ENCODE assay signal across 8 mouse cellular contexts in genomic region chr9:120126868-120127267, GRCm38 (mm10). TPM values are rescaled to one million over a fixed set of nuclear protein-coding genes. Genes with fewer than 3 reads are reported as not detected.
A peak's percentile ranks its signal among the peaks of the same experiment; 100 is the strongest.
DNase-seq lines count a peak whose midpoint lies in the region; ATAC-seq and TF ChIP-seq lines count a peak whose summit lies in the region.

No protein-coding gene starts in this region.

- peak; percentile 18; the same call in 1 of the 2 replicates for ATAC-seq in liver, embryonic 14.5 days (ENCODE audit: insufficient read depth)

- no peak for TF ChIP-seq CTCF in testis, adult 2 months (IDR thresholded peaks at IDR 0.05; ENCODE audit: control insufficient read depth, insufficient read depth, insufficient replicate concordance, low read depth, low read length)
- TF ChIP-seq CTCF in liver, embryonic 14.5 days (IDR thresholded peaks at IDR 0.05; ENCODE audit: low read depth) = no peak
- no peak for TF ChIP-seq CTCF in thymus, adult 2 months (IDR thresholded peaks at IDR 0.05; ENCODE audit: borderline replicate concordance, control insufficient read depth, extremely low read depth, insufficient read depth, low read length, poor library complexity)

- H3K27ac ChIP-seq in testis, adult 2 months (ENCODE audit: control insufficient read depth, insufficient read depth, low read depth, low read length) = peak overlapping the region; percentile 89
- H3K27ac ChIP-seq in liver, embryonic 14.5 days = peak overlapping the region; percentile 78
- H3K27ac ChIP-seq in thymus, adult 2 months (ENCODE audit: control insufficient read depth, insufficient read depth, low read length) = no peak overlapping the region

- peak; percentile 54 for DNase-seq in cerebellum, adult 9-10 months
- no peak for DNase-seq in cerebellum, postnatal 36 days
- DNase-seq in testis, postnatal 14 days (ENCODE audit: low spot score) = no peak
- no peak for DNase-seq in liver, embryonic 14.5 days (ENCODE audit: low read depth in 3 of 3, low spot score in 3 of 3)
- no peak for DNase-seq in ovary, postnatal 36 days (ENCODE audit: low spot score)
- no peak for DNase-seq in thymus, adult 2 months
- DNase-seq in thymus, postnatal 4 days = no peak

- TF ChIP-seq EP300 in liver, embryonic 14.5 days (IDR thresholded peaks at IDR 0.05; ENCODE audit: low read depth) = no peak

- peak overlapping the region; percentile 90 for H3K4me3 ChIP-seq in testis, adult 2 months (ENCODE audit: control insufficient read depth, low read depth, low read length)
- H3K4me3 ChIP-seq in liver, embryonic 14.5 days (ENCODE audit: insufficient read depth in 1 of 2, low read depth in 2 of 2, low read length in 2 of 2) = peak overlapping the region; percentile 20 to 100; a peak in 3 of 4 replicates
- no peak overlapping the region for H3K4me3 ChIP-seq in thymus, adult 2 months (ENCODE audit: control insufficient read depth, insufficient read depth, low read length)

- no peak for TF ChIP-seq POLR2A in testis, adult 2 months (IDR thresholded peaks at IDR 0.05; ENCODE audit: control insufficient read depth, low read depth, low read length)
- no peak for TF ChIP-seq POLR2A in thymus, adult 2 months (IDR thresholded peaks at IDR 0.05; ENCODE audit: control insufficient read depth, extremely low read depth, insufficient read depth, low read length, poor library complexity)

- no peaks in the 10 kb centered on the region for H3K36me3 ChIP-seq in testis, adult 2 months (ENCODE audit: control insufficient read depth, insufficient read depth, low read length)
- peaks cover 63% of the 10 kb centered on the region for H3K36me3 ChIP-seq in liver, embryonic 14.5 days (replicated peaks; ENCODE audit: control insufficient read depth, insufficient read depth, low read depth)
- H3K36me3 ChIP-seq in thymus, adult 2 months (ENCODE audit: control insufficient read depth, insufficient read depth, low read length) = peaks cover 41% of the 10 kb centered on the region

- peak overlapping the region; percentile 94 for H3K4me2 ChIP-seq in liver, embryonic 14.5 days (ENCODE audit: low read depth)

- no peaks in the 10 kb centered on the region for H3K9me3 ChIP-seq in liver, embryonic 14.5 days (ENCODE audit: control insufficient read depth, low read length)

- peaks cover 3% of the 10 kb centered on the region for H3K4me1 ChIP-seq in testis, adult 2 months (ENCODE audit: control insufficient read depth, insufficient read depth, low read length)
- H3K4me1 ChIP-seq in liver, embryonic 14.5 days (replicated peaks; ENCODE audit: control insufficient read depth in 2 of 2, insufficient read depth in 2 of 2, low read length in 1 of 2) = peaks cover 13 to 15% of the 10 kb centered on the region in 2 experiments
- H3K4me1 ChIP-seq in thymus, adult 2 months (replicated peaks; ENCODE audit: control insufficient read depth, insufficient read depth, low read length) = peaks cover 13% of the 10 kb centered on the region

- no peaks in the 10 kb centered on the region for H3K27me3 ChIP-seq in testis, adult 2 months (ENCODE audit: control insufficient read depth, insufficient read depth, low read length)
- no peaks in the 10 kb centered on the region for H3K27me3 ChIP-seq in liver, embryonic 14.5 days (ENCODE audit: control insufficient read depth, insufficient read depth, low read length)
- no peaks in the 10 kb centered on the region for H3K27me3 ChIP-seq in thymus, adult 2 months (ENCODE audit: control insufficient read depth, insufficient read depth, low read length)

- H3K9ac ChIP-seq in liver, embryonic 14.5 days (replicated peaks) = peak overlapping the region; percentile 62

- WGBS in liver, embryonic 14.5 days (ENCODE audit: insufficient replicate concordance) = 26% methylated on average over 11 of the region's 11 CpGs
- WGBS in thymus, adult 2 months = 64% methylated on average over 11 of the region's 11 CpGs

RNA-seq across cellular contexts. Expression of gene Rpsa, which starts 0.6 kb away (rescaled TPM):
- 310 and 318 TPM in 2 replicates for polyA plus RNA-seq in testis, adult 2 months (2012; rRNA removed)
- polyA plus RNA-seq in liver, embryonic 14.5 days (2012; rRNA removed) = 1,110 and 1,446 TPM in 2 replicates
- 1,498 and 1,559 TPM in 2 replicates for polyA plus RNA-seq in liver, embryonic 14.5 days (2014; fragmentation: Nextera tagmentation; extraction: Ambion mirVana)
- polyA plus RNA-seq in thymus, adult 2 months (2012; rRNA removed) = 5,416 and 5,545 TPM in 2 replicates

RNA-seq across cellular contexts. Expression of gene Slc25a38, which starts 16.7 kb away (rescaled TPM):
- polyA plus RNA-seq in testis, adult 2 months (2012; rRNA removed) = 27.8 and 28.2 TPM in 2 replicates
- polyA plus RNA-seq in liver, embryonic 14.5 days (2012; rRNA removed) = 94.3 and 106 TPM in 2 replicates
- polyA plus RNA-seq in liver, embryonic 14.5 days (2014; fragmentation: Nextera tagmentation; extraction: Ambion mirVana) = 118 and 136 TPM in 2 replicates
- polyA plus RNA-seq in thymus, adult 2 months (2012; rRNA removed) = 67.8 and 79.9 TPM in 2 replicates

RNA-seq across cellular contexts. Expression of gene Mobp, which starts 22.6 kb away (rescaled TPM):
- 0.49 and 0.79 TPM in 2 replicates for polyA plus RNA-seq in testis, adult 2 months (2012; rRNA removed)
- 0.01 TPM in 1 of 2 replicates, not detected in the other for polyA plus RNA-seq in liver, embryonic 14.5 days (2012; rRNA removed)
- polyA plus RNA-seq in liver, embryonic 14.5 days (2014; fragmentation: Nextera tagmentation; extraction: Ambion mirVana) = not detected in 2 replicates
- polyA plus RNA-seq in thymus, adult 2 months (2012; rRNA removed) = 0.48 TPM in 1 of 2 replicates, not detected in the other

RNA-seq across cellular contexts. Expression of gene Ccr8, which starts 35.0 kb away (rescaled TPM):
- not detected in 2 replicates for polyA plus RNA-seq in testis, adult 2 months (2012; rRNA removed)
- polyA plus RNA-seq in liver, embryonic 14.5 days (2012; rRNA removed) = not detected in 2 replicates
- not detected in 2 replicates for polyA plus RNA-seq in liver, embryonic 14.5 days (2014; fragmentation: Nextera tagmentation; extraction: Ambion mirVana)
- polyA plus RNA-seq in thymus, adult 2 months (2012; rRNA removed) = 19.2 and 21.0 TPM in 2 replicates

RNA-seq across cellular contexts. Expression of gene Cx3cr1, which starts 57.2 kb away (rescaled TPM):
- 2.2 and 2.7 TPM in 2 replicates for polyA plus RNA-seq in testis, adult 2 months (2012; rRNA removed)
- polyA plus RNA-seq in liver, embryonic 14.5 days (2012; rRNA removed) = 1.4 and 1.5 TPM in 2 replicates
- polyA plus RNA-seq in liver, embryonic 14.5 days (2014; fragmentation: Nextera tagmentation; extraction: Ambion mirVana) = 0.69 and 1.3 TPM in 2 replicates
- 5.1 and 7.5 TPM in 2 replicates for polyA plus RNA-seq in thymus, adult 2 months (2012; rRNA removed)
